Mouse (Mus musculus): ENCODE measurements around the gene Frmd3. TPM values are rescaled to one million over a fixed set of nuclear protein-coding genes. Genes with fewer than 3 reads are reported as not detected.
"Not testable (repeated sequence)": the region's sequence is repeated elsewhere in the genome, so short reads cannot be mapped to it uniquely, and the experiment has no call there.

Frmd3 gene
- total and polyA plus RNA-seq, 2 experiments from 2014 or later, result 27.6 to 27.8 TPM

DNA sequence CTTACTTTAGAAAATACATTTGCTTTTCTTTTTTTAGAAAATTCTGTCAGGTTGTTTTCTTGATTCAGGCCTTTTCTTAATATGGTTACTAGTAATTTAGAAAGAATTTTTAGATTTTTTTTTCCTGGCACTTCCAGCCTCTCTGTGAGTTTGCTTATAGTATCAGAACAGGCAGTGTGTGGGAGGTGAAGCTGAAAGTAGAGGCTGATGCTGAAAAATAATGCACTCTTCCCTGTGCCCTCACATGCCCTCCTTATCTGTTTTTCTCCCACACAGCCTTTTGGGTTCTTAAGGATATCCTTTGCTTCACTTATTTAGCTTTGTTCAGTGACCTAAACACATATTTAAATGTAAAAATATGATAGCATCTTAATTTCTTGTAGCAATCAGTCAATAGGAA is 30.0 kb downstream of the Frmd3 start:
- no peak overlapping the region for H3K9ac ChIP-seq (replicated peaks; ENCODE audit: low read length, poor library complexity, severe bottlenecking)
- no peak for TF ChIP-seq CTCF (IDR thresholded peaks at IDR 0.05)
- no peaks in the 10 kb centered on the region for H3K4me1 ChIP-seq (ENCODE audit: insufficient read depth, low read length)
- no peak overlapping the region for H3K4me3 ChIP-seq (ENCODE audit: low read depth, low read length)
- no peak overlapping the region for H3K4me2 ChIP-seq (ENCODE audit: low read depth, low read length, poor library complexity, severe bottlenecking)
- H3K36me3 ChIP-seq (ENCODE audit: insufficient read depth, low read length), result no peaks in the 10 kb centered on the region
- no peak overlapping the region for H3K27ac ChIP-seq (ENCODE audit: low read depth, low read length)
- no peak for DNase-seq (ENCODE audit: low spot score)
- 0 out of 2 replicates have a peak, but pooled peaks cover 10% of the 10 kb centered on the region for H3K9me3 ChIP-seq (ENCODE audit: low read length)
- no peak for ATAC-seq (ENCODE audit: low FRiP score)
- H3K27me3 ChIP-seq (ENCODE audit: insufficient read depth, low read length), result no peaks in the 10 kb centered on the region

DNA sequence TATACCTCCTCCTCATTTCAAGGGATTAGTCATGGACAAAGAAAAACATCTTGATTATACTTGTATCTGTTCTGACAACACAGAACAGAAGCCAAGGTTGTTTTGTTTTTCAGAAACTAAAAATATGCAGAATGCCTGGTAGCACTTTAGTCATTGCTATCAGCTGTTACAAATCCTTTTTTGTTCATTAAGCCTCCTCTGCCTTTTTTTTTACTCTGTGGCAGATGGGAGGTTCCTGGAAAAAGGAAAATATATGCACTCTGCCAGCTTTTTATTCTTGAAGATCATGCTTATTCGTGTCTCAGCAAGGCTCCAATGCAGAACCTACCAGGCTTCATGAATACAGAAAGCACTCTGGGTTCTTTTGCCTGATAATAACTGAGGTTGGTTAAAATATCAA is 38.5 kb downstream of the Frmd3 start:
- Histone ChIP-seq H3K9ac (replicated peaks; ENCODE audit: low read length, poor library complexity, severe bottlenecking) (no peak overlapping the region), H3K4me1 (ENCODE audit: insufficient read depth, low read length) (no peaks in the 10 kb centered on the region), H3K27me3 (ENCODE audit: insufficient read depth, low read length) (no peaks in the 10 kb centered on the region), H3K36me3 (ENCODE audit: insufficient read depth, low read length) (no peaks in the 10 kb centered on the region), H3K27ac (ENCODE audit: low read depth, low read length) (no peak overlapping the region), H3K4me2 (ENCODE audit: low read depth, low read length, poor library complexity, severe bottlenecking) (no peak overlapping the region), H3K4me3 (ENCODE audit: low read depth, low read length) (no peak overlapping the region), H3K9me3 (ENCODE audit: low read length) (no peaks in the 10 kb centered on the region)
- TF ChIP-seq CTCF (IDR thresholded peaks at IDR 0.05), result no peak
- DNase-seq (ENCODE audit: low spot score), result no peak
- WGBS, result 18% methylated on average over 1 of the region's 1 CpGs
- ATAC-seq (ENCODE audit: low FRiP score), result no peak

DNA sequence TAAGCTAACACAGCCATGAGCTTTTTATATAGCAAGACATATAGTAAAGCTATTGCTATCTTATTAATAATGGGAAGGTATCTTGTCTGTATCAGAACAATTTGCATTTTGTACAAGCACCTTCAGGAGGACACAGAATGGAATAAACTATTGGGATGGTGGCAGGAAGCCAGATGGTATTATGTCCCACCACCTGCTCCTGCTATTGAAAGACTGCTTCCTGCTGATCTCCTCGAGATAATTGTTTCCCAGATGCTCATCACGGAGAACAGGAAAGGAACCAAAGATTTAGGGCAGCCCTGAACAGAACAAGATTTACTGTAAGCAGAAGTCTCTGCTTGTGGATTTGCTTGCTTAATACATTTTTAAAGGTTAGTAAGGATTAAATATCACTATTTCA is 63.5 kb downstream of the Frmd3 start:
- Histone ChIP-seq H3K9ac (replicated peaks; ENCODE audit: low read length, poor library complexity, severe bottlenecking) (no peak overlapping the region), H3K4me1 (ENCODE audit: insufficient read depth, low read length) (no peaks in the 10 kb centered on the region), H3K4me2 (ENCODE audit: low read depth, low read length, poor library complexity, severe bottlenecking) (no peak overlapping the region), H3K4me3 (ENCODE audit: low read depth, low read length) (no peak overlapping the region), H3K9me3 (ENCODE audit: low read length) (no peaks in the 10 kb centered on the region), H3K27ac (ENCODE audit: low read depth, low read length) (no peak overlapping the region), H3K36me3 (ENCODE audit: insufficient read depth, low read length) (no peaks in the 10 kb centered on the region), H3K27me3 (ENCODE audit: insufficient read depth, low read length) (no peaks in the 10 kb centered on the region)
- TF ChIP-seq CTCF (IDR thresholded peaks at IDR 0.05), result no peak
- WGBS, result 25% methylated on average over 2 of the region's 2 CpGs
- ATAC-seq (ENCODE audit: low FRiP score) (no peak), DNase-seq (ENCODE audit: low spot score) (peak; percentile 64)

DNA sequence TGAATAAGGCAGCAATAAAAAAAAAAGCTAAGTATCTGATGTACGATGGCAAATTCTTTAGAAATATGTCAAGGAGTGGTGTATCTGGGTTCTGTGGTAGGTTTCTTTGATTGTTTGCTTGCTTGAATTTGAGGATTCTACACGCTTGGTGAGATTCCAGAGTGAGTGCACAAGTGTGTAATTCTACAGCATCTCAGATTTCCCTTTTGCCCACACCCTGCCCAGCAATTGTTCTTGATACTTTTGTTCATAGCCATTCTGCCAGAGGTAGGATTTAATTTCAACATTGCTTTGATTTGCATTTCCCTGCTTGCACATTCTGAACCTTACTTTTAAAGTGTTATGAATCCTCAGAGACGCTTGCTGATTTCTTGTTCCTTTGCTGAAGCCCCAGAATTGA is 97.6 kb downstream of the Frmd3 start:
- no peaks in the 10 kb centered on the region for H3K4me1 ChIP-seq (ENCODE audit: insufficient read depth, low read length)
- no peak overlapping the region for H3K4me3 ChIP-seq (ENCODE audit: low read depth, low read length)
- WGBS, result 81% methylated on average over 3 of the region's 3 CpGs

DNA sequence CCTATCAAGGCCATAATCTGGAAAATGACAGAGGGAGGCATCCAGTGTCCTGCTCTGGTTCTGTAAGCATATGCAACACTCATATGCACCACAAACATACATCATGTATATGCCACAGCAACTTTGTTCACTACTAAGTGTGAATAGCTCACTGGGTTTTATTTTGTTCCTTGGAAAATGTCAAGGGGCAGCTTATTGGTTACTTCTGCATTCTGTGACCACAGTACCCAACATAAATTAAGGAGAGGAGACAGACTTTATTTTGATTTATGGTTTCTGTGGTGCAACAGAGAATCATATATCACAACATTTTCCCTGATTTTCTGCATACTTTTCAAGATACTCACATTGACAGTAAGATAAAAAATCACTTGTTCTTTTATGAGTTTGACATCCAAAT is 178.3 kb downstream of the Frmd3 start:
- H3K36me3 ChIP-seq (ENCODE audit: insufficient read depth, low read length), result no peaks in the 10 kb centered on the region
- H3K27ac ChIP-seq (ENCODE audit: low read depth, low read length), result no peak overlapping the region
- ATAC-seq (ENCODE audit: low FRiP score), result no peak
- no peaks in the 10 kb centered on the region for H3K4me1 ChIP-seq (ENCODE audit: insufficient read depth, low read length)
- H3K27me3 ChIP-seq (ENCODE audit: insufficient read depth, low read length), result no peaks in the 10 kb centered on the region
- no peak overlapping the region for H3K4me2 ChIP-seq (ENCODE audit: low read depth, low read length, poor library complexity, severe bottlenecking)
- no peak for TF ChIP-seq CTCF (IDR thresholded peaks at IDR 0.05)
- H3K4me3 ChIP-seq (ENCODE audit: low read depth, low read length), result no peak overlapping the region
- no peak for DNase-seq (ENCODE audit: low spot score)
- no peak overlapping the region for H3K9ac ChIP-seq (replicated peaks; ENCODE audit: low read length, poor library complexity, severe bottlenecking)
- H3K9me3 ChIP-seq (ENCODE audit: low read length), result no peaks in the 10 kb centered on the region

More for the DNA sequence above, 97.6 kb downstream of the Frmd3 start:
- Histone ChIP-seq H3K4me2 (ENCODE audit: low read depth, low read length, poor library complexity, severe bottlenecking) (no peak overlapping the region), H3K9me3 (ENCODE audit: low read length) (no peaks in the 10 kb centered on the region), H3K27ac (ENCODE audit: low read depth, low read length) (no peak overlapping the region), H3K36me3 (ENCODE audit: insufficient read depth, low read length) (no peaks in the 10 kb centered on the region), H3K9ac (replicated peaks; ENCODE audit: low read length, poor library complexity, severe bottlenecking) (no peak overlapping the region), H3K27me3 (ENCODE audit: insufficient read depth, low read length) (no peaks in the 10 kb centered on the region)
- DNase-seq (ENCODE audit: low spot score) (no peak), ATAC-seq (ENCODE audit: low FRiP score) (no peak)
- TF ChIP-seq CTCF (IDR thresholded peaks at IDR 0.05), result no peak

DNA sequence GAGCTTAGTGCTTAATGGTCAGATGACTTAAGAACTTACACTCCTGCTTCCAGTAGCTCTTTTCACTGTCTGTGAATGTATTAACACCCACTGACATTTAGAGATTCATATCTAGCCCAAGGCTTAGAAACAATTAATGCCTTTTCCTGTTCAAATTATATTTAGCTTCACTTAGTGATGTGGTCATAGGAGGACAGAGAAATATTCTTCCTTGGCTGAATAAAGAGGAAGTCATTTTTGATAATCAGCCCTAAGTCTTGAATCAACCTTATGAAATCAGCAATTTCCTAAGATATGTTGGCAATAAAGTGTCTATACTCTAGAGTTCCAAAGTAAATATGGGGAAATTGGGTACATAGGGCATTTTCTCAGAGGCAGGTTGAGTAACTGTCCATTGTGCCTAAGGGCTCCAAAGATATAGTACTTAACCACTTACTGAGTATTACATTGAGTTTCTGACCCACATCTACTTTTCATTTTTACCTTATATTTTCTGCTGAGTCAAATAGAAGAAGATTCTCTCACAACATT is 188.1 kb downstream of the Frmd3 start:
- TF ChIP-seq CTCF (IDR thresholded peaks at IDR 0.05), result no peak
- H3K27ac ChIP-seq (ENCODE audit: low read depth, low read length), result no peak overlapping the region

DNA sequence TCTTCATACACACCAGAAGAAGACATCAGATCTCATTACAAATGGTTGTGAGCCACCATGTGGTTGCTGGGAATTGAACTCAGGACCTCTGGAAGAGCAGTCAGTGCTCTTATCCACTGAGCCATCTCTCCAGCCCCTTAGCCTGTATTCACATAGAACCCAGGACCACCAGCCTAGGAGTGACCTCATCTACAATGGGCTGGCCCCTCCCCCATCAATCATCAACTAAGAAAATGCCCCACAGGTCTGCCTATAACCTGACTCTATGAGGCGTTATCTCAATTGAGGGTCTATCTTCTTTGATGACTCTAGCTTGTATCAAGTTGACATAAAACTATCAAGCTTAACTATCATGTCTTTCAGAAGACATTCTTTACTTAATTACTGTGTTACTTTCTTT is 208.5 kb downstream of the Frmd3 start:
- H3K9ac ChIP-seq (replicated peaks; ENCODE audit: low read length, poor library complexity, severe bottlenecking); H3K9me3 ChIP-seq (ENCODE audit: low read length); H3K36me3 ChIP-seq (ENCODE audit: insufficient read depth, low read length); H3K4me1 ChIP-seq (ENCODE audit: insufficient read depth, low read length); H3K4me2 ChIP-seq (ENCODE audit: low read depth, low read length, poor library complexity, severe bottlenecking); H3K27ac ChIP-seq (ENCODE audit: low read depth, low read length); H3K27me3 ChIP-seq (ENCODE audit: insufficient read depth, low read length); DNase-seq (ENCODE audit: low spot score); ATAC-seq (ENCODE audit: low FRiP score); H3K4me3 ChIP-seq (ENCODE audit: low read depth, low read length): not testable (repeated sequence)
- WGBS, result 97% methylated on average over 1 of the region's 1 CpGs

More for the DNA sequence above, 188.1 kb downstream of the Frmd3 start:
- no peaks in the 10 kb centered on the region for H3K4me1 ChIP-seq (ENCODE audit: insufficient read depth, low read length)
- H3K9me3 ChIP-seq (ENCODE audit: low read length), result no peaks in the 10 kb centered on the region
- H3K27me3 ChIP-seq (ENCODE audit: insufficient read depth, low read length), result no peaks in the 10 kb centered on the region
- no peak overlapping the region for H3K4me3 ChIP-seq (ENCODE audit: low read depth, low read length)
- no peak for DNase-seq (ENCODE audit: low spot score)
- H3K36me3 ChIP-seq (ENCODE audit: insufficient read depth, low read length), result no peaks in the 10 kb centered on the region
- H3K4me2 ChIP-seq (ENCODE audit: low read depth, low read length, poor library complexity, severe bottlenecking), result no peak overlapping the region
- ATAC-seq (ENCODE audit: low FRiP score), result no peak
- no peak overlapping the region for H3K9ac ChIP-seq (replicated peaks; ENCODE audit: low read length, poor library complexity, severe bottlenecking)

Data from midbrain, postnatal 0 days (tissue).